Mouse (Mus musculus) kidney, embryonic 15.5 days (tissue): ENCODE data around the gene Ptprj. TPM values are rescaled to one million over a fixed set of nuclear protein-coding genes. Genes with fewer than 3 reads are reported as not detected.

Source experiments
- ATAC-seq: fragments of 200-750 bp; cut with Nextera tagmentation; replicated peaks from 2 replicates; pipeline ENCODE4 v1.8.0; 2017; ENCODE audit warnings: moderate TSS enrichment; ENCODE audit not compliant: low FRiP score
- H3K27ac ChIP-seq: fragments of 300-500 bp; sonication (generic); 2 replicates; pipeline ENCODE4 v1.5.1; 2015; ENCODE audit warnings: mild to moderate bottlenecking, inconsistent platforms
- H3K27me3 ChIP-seq: fragments of 300-500 bp; sonication (generic); 2 replicates; pipeline ENCODE4 v1.6.1; 2015; ENCODE audit warnings: inconsistent platforms
- H3K36me3 ChIP-seq: fragments of 300-500 bp; sonication (generic); 2 replicates; pipeline ENCODE4 v1.6.1; 2015; ENCODE audit warnings: inconsistent platforms
- H3K4me1 ChIP-seq: fragments of 300-500 bp; sonication (generic); 2 replicates; pipeline ENCODE4 v1.6.1; 2015; ENCODE audit warnings: inconsistent platforms
- H3K4me2 ChIP-seq: fragments of 300-500 bp; sonication (generic); 2 replicates; pipeline ENCODE4 v1.6.1; 2015; ENCODE audit warnings: moderate library complexity, mild to moderate bottlenecking, inconsistent platforms
- H3K4me3 ChIP-seq: fragments of 300-500 bp; sonication (generic); replicated peaks from 2 replicates; pipeline ENCODE4 v1.5.1; 2015; ENCODE audit warnings: mild to moderate bottlenecking, inconsistent platforms
- H3K9ac ChIP-seq: fragments of 300-500 bp; sonication (generic); 2 replicates; pipeline ENCODE4 v1.6.1; 2015; ENCODE audit warnings: mild to moderate bottlenecking, inconsistent platforms
- H3K9me3 ChIP-seq: fragments of 300-500 bp; sonication (generic); replicated peaks from 2 replicates; pipeline ENCODE4 v1.6.1; 2016; ENCODE audit warnings: inconsistent platforms
- WGBS: fragments of 180-500 bp; shearing (Covaris S2); methylation state at CpG from one replicate; pipeline ENCODE4 v1.1.7; 2015; ENCODE audit warnings: mixed read lengths; 5-methylcytosine and 5-hydroxymethylcytosine counted together
- polyA plus RNA-seq: library from polyadenylated mRNA; unstranded; fragments of >200 nt; fragmentation: Nextera tagmentation; extraction: Ambion mirVana; gene quantifications from 2 replicates; pipeline ENCODE4 v1.2.1, GENCODE M21; 2015

Gene Ptprj
- polyA plus RNA-seq, 1 experiment from 2014 or later, result 6.5 TPM

DNA sequence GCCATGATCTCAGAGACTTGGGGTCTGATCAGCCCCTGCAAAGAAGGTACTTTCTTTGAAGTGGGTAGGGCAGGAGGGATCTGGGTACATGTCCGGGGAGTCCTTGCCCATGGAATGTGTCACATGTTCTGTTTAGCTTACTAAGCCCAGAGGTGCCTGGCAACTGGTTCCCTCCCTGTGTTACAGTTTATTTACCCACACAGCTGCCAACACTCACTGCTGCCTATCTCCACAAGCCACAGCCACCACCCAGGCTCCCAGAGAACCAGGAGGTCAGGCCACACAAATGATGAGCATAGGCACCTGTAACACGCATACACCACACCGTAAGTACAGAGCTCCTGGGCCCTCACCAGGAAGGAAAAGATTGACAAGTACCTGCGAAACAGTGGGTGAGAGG lies 26.6 kb downstream of the Ptprj start:
- ATAC-seq, result 0 out of 2 replicates have a peak, but pooled peaks have one; percentile 34
- Histone ChIP-seq H3K27me3 (no peaks in the 10 kb centered on the region), H3K4me1 (peaks cover 40% of the 10 kb centered on the region), H3K9ac (no peak overlapping the region), H3K4me2 (no peak overlapping the region), H3K36me3 (no peaks in the 10 kb centered on the region), H3K9me3 (no peaks in the 10 kb centered on the region), H3K4me3 (no peak overlapping the region), H3K27ac (no peak overlapping the region)
- 85% methylated on average over 4 of the region's 4 CpGs for WGBS

DNA sequence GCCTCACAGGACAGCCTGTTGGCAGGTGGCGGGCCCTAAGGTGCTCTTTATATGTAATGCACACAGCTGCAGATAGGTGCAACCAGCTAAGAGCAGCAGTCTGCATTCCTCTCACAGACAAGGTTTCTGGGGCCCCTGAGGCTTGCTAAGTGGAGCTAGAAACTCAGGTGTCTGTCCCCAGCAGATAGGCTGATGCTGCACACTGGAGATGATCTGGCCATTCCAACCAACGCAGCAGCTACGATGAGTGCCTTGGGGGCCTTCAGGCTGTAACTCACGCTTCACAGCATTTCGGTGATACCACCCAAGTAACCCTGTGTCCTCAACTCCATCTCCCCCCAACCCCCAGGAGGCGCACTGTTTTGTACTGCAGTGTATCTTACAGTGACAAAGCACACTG lies 29.8 kb downstream of the Ptprj start:
- no peak for ATAC-seq
- Histone ChIP-seq H3K9ac (no peak overlapping the region), H3K9me3 (no peaks in the 10 kb centered on the region), H3K27ac (no peak overlapping the region), H3K4me3 (no peak overlapping the region), H3K4me2 (no peak overlapping the region), H3K4me1 (peaks cover 65% of the 10 kb centered on the region), H3K36me3 (no peaks in the 10 kb centered on the region), H3K27me3 (no peaks in the 10 kb centered on the region)
- WGBS, result 74% methylated on average over 6 of the region's 6 CpGs

DNA sequence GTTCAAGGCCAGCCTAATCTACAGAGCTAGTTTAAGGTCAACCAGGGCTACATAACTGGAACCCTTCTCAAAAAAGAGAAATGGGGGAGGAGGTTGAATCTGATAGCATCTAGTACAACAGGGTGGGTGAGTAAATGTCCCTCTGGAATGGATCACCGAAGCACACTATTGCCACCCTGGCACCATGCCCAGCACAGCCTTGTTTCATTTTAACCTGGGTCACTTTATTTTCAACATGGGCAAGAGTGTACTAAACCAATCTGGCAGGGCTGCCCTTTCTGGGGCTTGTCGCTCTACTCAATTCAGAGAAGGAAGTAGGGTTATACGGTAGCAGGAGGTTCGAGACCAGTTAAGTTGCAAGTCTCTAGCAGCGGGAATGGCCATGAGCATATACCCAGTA lies 31.9 kb downstream of the Ptprj start:
- H3K36me3 ChIP-seq, result no peaks in the 10 kb centered on the region
- no peaks in the 10 kb centered on the region for H3K27me3 ChIP-seq
- H3K4me1 ChIP-seq, result peaks cover 73% of the 10 kb centered on the region
- no peak overlapping the region for H3K4me2 ChIP-seq
- peak overlapping the region; percentile 7; the same call in 1 of the 2 replicates for H3K27ac ChIP-seq
- no peak for ATAC-seq
- 79% methylated on average over 5 of the region's 5 CpGs for WGBS
- H3K4me3 ChIP-seq, result no peak overlapping the region
- no peaks in the 10 kb centered on the region for H3K9me3 ChIP-seq
- no peak overlapping the region for H3K9ac ChIP-seq

DNA sequence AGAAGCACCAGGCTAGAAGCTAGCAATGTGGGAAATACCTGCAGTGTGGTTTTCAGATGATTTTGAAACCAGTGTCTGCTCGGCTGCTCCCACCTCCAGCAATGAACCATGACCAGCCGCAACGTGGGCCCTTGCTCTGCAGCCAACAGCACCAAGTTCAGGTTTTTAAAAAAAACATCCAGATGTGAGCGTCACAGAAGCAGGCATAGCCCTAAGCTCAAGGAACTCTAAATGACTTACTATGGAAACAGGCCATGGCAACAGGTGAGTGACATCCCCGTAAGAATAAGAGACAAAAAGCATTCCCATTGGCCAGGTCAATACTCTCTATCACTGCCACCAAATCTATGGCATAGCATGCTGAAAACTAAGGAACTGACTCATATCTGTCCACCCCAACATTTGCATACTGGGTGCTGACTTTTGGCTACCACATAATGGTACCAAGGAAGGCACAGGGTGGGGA lies 33.3 kb downstream of the Ptprj start:
- H3K27me3 ChIP-seq, result no peaks in the 10 kb centered on the region
- 57% methylated on average over 5 of the region's 5 CpGs for WGBS

DNA sequence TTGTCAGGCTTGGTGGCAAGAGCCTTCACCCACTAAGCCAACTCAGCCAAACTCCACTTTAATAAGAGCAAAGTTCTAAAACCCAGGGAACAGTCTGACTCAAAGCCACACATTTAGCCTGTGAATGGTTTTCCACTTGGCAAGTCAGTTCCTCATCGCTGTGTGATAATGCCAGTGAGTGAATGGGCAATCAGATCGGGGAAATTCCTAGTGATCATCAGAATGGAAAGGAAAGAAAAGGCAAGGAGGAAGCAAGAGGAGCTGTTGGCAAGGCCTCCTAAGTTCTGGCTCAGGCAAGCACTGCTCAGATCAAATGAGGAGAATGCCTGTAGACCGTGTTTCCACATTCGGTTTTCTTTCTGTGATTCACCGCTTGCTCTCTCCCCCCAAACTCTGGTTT lies 35.2 kb downstream of the Ptprj start:
- Histone ChIP-seq H3K27ac (peak overlapping the region; percentile 66), H3K36me3 (no peaks in the 10 kb centered on the region), H3K4me3 (no peak overlapping the region), H3K4me1 (peaks cover 73% of the 10 kb centered on the region), H3K27me3 (no peaks in the 10 kb centered on the region), H3K9ac (no peak overlapping the region; the same call in 1 of the 2 replicates), H3K9me3 (no peaks in the 10 kb centered on the region), H3K4me2 (no peak overlapping the region)
- ATAC-seq, result peak; percentile 17; the same call in 1 of the 2 replicates
- 49% methylated on average over 5 of the region's 5 CpGs for WGBS

More for the DNA sequence above, 33.3 kb downstream of the Ptprj start:
- no peak overlapping the region for H3K4me2 ChIP-seq
- no peak overlapping the region for H3K9ac ChIP-seq
- no peak overlapping the region for H3K4me3 ChIP-seq
- no peaks in the 10 kb centered on the region for H3K36me3 ChIP-seq
- peak overlapping the region; percentile 22; the same call in 1 of the 2 replicates for H3K27ac ChIP-seq
- peaks cover 78% of the 10 kb centered on the region for H3K4me1 ChIP-seq
- ATAC-seq, result no peak
- H3K9me3 ChIP-seq, result no peaks in the 10 kb centered on the region

DNA sequence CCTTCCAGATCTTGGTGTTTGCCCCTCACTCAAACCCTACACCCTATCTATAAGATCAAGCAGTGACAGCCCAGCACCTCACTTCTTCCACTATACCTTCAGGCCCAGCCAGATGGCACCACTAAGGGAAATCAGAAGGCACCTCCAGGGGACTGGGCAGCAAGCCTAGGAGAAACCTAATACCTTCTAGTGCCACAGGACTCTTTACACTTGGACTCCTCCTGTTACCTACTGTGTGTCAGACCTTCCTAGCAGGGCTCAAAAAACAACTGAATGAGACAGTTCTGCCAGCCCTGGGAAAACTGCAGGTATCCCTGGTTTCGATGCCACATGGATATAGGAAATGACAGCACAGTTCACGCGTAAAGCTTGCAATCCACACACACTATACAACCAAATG lies 36.5 kb downstream of the Ptprj start:
- peak overlapping the region; percentile 33; the same call in 1 of the 2 replicates for H3K27ac ChIP-seq
- H3K9me3 ChIP-seq, result no peaks in the 10 kb centered on the region
- no peak overlapping the region for H3K9ac ChIP-seq
- H3K4me1 ChIP-seq, result peaks cover 64% of the 10 kb centered on the region
- no peaks in the 10 kb centered on the region for H3K27me3 ChIP-seq
- no peak overlapping the region for H3K4me3 ChIP-seq
- H3K36me3 ChIP-seq, result no peaks in the 10 kb centered on the region
- WGBS, result 87% methylated on average over 3 of the region's 3 CpGs
- no peak for ATAC-seq
- H3K4me2 ChIP-seq, result no peak overlapping the region

DNA sequence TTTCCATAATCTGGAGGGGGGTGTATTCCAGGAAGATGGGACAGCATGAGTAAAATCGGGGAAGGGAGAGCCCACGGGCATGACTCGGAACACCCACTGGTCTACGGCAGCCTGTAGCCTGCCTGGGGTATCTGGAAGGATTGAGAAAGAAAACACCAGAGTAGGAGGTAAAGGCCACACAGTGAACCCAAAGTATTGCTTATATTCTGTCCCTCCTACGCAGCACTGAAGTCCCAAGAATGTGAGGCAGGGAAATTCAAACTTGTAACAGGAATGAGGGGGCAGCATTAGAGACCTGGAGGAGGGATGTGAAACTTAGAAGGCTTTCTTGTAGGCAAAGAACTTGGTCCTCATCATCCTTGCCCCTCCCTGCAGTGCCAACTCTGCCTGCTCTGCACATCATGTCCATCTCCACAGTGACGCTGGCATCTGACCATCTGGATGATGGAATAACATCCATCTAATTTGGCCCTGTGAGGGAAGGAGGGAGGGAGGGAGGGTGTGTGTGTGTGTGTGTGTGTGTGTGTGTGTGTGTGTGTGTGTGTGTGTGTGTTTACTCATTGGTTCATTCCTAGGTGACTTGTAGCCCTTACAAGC lies 37.2 kb downstream of the Ptprj start:
- H3K27ac ChIP-seq, result peak overlapping the region; percentile 60; the same call in 1 of the 2 replicates
- no peaks in the 10 kb centered on the region for H3K9me3 ChIP-seq
- H3K9ac ChIP-seq, result no peak overlapping the region
- WGBS, result 49% methylated on average over 6 of the region's 6 CpGs
- peak; percentile 64 for ATAC-seq
- H3K36me3 ChIP-seq, result no peaks in the 10 kb centered on the region
- no peaks in the 10 kb centered on the region for H3K27me3 ChIP-seq
- H3K4me3 ChIP-seq, result no peak overlapping the region
- peaks cover 61% of the 10 kb centered on the region for H3K4me1 ChIP-seq
- H3K4me2 ChIP-seq, result no peak overlapping the region

DNA sequence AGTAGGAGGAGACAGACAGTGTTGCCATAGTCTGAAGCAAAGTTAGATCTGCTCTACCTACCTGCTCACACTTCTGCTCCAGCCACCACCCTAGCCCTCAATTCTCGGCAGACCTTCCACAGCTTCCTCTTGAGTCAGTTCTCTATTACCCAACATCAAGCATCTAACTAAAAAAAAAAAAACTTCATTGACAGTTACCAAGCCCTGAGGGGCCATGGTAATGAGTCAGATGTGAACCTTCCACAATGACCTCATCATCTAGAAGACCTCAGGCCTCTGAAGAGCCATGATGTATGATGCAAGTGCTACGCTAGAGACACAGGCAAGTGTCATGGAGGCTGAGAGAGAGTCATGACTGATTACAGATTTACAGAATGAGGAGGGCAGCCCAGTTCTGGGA lies 37.8 kb downstream of the Ptprj start:
- Histone ChIP-seq H3K4me2 (no peak overlapping the region), H3K27me3 (no peaks in the 10 kb centered on the region), H3K9ac (no peak overlapping the region), H3K27ac (peak overlapping the region; percentile 60; the same call in 1 of the 2 replicates), H3K4me3 (no peak overlapping the region), H3K36me3 (no peaks in the 10 kb centered on the region), H3K4me1 (peaks cover 63% of the 10 kb centered on the region), H3K9me3 (no peaks in the 10 kb centered on the region)
- 0 out of 2 replicates have a peak, but pooled peaks have one; percentile 4 for ATAC-seq
- 71% methylated on average over 2 of the region's 2 CpGs for WGBS

DNA sequence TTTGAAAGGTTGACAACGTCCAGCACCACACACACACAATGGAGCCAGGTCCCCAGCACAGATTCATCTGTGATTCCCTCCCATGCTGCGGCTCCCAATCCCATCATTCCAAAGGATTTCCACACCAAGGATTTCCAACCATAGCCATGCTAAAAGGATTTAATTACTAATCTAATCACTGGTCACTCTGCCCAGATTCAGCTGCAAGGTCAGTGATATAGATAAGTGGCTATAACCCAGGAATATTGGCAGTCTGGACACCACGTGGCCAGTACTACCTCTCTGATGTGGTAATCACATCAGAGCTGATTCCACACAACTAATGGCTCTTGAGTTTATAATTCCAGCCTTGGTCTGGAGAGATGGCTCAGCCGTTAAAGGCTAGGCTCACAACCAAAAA lies 41.2 kb downstream of the Ptprj start:
- no peak overlapping the region for H3K9ac ChIP-seq
- no peaks in the 10 kb centered on the region for H3K27me3 ChIP-seq
- 86% methylated on average over 4 of the region's 4 CpGs for WGBS
- H3K4me3 ChIP-seq, result no peak overlapping the region
- no peak overlapping the region for H3K4me2 ChIP-seq
- ATAC-seq, result no peak
- no peak overlapping the region for H3K27ac ChIP-seq
- peaks cover 52% of the 10 kb centered on the region for H3K4me1 ChIP-seq
- no peaks in the 10 kb centered on the region for H3K36me3 ChIP-seq
- no peaks in the 10 kb centered on the region for H3K9me3 ChIP-seq

DNA sequence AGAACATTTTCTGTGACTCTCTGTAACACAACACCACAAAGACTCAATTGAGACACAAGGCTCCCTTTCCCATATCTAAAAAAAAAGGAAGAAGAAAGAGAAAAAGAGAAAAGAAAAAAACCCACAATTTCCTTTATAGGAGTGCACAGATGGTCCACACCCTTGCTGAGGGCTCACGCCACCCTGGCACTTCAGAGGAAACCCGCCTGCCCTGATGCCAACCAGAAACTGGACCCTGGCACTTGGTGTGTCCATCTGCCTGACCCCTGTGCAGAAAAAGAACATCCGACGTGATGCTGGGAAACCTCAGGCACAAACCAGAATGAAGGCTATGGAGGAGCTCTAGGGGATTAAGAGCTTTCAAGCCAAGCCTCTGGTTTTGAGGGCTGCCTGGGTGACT lies 43.2 kb downstream of the Ptprj start:
- ATAC-seq, result no peak
- H3K9ac ChIP-seq, result no peak overlapping the region
- WGBS, result 63% methylated on average over 4 of the region's 4 CpGs
- H3K36me3 ChIP-seq, result no peaks in the 10 kb centered on the region
- no peak overlapping the region for H3K4me2 ChIP-seq
- H3K27ac ChIP-seq, result no peak overlapping the region
- peaks cover 37% of the 10 kb centered on the region for H3K4me1 ChIP-seq
- no peaks in the 10 kb centered on the region for H3K9me3 ChIP-seq
- H3K27me3 ChIP-seq, result no peaks in the 10 kb centered on the region
- no peak overlapping the region for H3K4me3 ChIP-seq

DNA sequence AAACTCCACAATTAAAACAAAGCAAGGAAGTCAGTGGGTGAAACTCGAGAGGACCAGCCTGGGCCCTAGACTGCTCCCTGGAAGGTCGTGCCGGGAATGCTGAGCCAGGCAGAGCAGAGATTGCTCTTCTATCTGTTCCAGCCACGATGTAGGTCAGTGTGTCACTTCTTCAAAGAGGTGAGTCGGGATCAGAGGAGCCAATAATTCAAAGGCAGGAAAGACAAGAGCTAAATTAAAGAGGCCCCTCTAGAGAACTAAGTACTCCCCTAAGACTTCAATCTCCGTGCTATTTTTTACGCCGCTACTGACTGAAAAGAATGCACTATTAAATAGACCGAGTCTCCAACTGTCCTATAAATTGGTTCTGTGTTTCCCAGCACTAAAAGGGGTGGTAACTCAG lies 43.9 kb downstream of the Ptprj start:
- Histone ChIP-seq H3K9me3 (no peaks in the 10 kb centered on the region), H3K4me1 (peaks cover 37% of the 10 kb centered on the region), H3K27me3 (no peaks in the 10 kb centered on the region), H3K27ac (no peak overlapping the region), H3K4me2 (no peak overlapping the region), H3K36me3 (no peaks in the 10 kb centered on the region), H3K9ac (no peak overlapping the region), H3K4me3 (no peak overlapping the region)
- 13% methylated on average over 9 of the region's 9 CpGs for WGBS
- ATAC-seq, result peak; percentile 77

DNA sequence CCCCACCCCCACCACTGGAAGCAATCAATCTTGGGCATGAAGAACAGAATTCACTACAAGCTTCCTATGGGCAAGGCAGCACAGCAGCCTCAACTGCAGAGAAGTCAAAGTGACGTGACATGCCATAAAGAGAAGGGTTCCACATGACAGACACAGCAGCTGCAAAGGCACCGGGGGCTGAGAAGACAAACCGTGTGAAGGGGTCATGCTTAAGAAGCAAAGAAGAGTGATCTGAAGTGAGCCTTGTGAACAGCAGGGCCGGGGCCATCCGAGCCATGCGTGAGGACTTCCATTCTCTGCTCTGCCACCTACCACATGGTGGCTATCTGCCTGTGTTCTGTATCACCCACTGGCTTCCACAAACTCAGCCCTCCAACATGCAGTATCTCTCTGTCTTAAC lies 45.7 kb downstream of the Ptprj start:
- H3K4me3 ChIP-seq, result no peak overlapping the region
- peaks cover 44% of the 10 kb centered on the region for H3K4me1 ChIP-seq
- H3K36me3 ChIP-seq, result no peaks in the 10 kb centered on the region
- no peaks in the 10 kb centered on the region for H3K9me3 ChIP-seq
- no peak for ATAC-seq
- H3K27ac ChIP-seq, result no peak overlapping the region
- H3K27me3 ChIP-seq, result no peaks in the 10 kb centered on the region
- H3K9ac ChIP-seq, result no peak overlapping the region
- WGBS, result 44% methylated on average over 6 of the region's 6 CpGs
- H3K4me2 ChIP-seq, result no peak overlapping the region

DNA sequence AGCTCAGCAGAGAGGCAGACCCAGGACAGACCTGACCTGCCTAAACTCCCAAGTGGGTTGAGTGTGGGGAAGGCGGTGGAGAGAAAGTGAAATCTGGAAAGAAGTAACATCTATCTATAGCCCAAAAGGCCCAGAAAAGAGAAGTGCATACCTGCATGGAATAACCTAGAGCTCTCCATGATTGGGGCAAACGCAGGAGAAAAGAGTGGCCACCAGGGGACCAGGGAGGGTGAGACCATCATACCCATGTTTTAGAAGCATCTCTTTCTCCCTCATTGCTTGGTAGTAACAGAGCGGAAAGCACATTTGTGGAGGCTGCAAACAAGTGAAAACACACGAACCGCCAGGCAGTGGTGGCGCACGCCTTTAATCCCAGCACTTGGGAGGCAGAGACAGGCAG lies 46.5 kb downstream of the Ptprj start:
- H3K9me3 ChIP-seq, result no peaks in the 10 kb centered on the region
- no peaks in the 10 kb centered on the region for H3K36me3 ChIP-seq
- 96% methylated on average over 7 of the region's 7 CpGs for WGBS
- H3K27ac ChIP-seq, result no peak overlapping the region
- no peak for ATAC-seq
- H3K9ac ChIP-seq, result no peak overlapping the region
- no peak overlapping the region for H3K4me2 ChIP-seq
- no peak overlapping the region for H3K4me3 ChIP-seq
- peaks cover 43% of the 10 kb centered on the region for H3K4me1 ChIP-seq
- no peaks in the 10 kb centered on the region for H3K27me3 ChIP-seq
